Mouse (Mus musculus): ENCODE results near the gene Eif2b1. TPM values are rescaled to one million over a fixed set of nuclear protein-coding genes. Genes with fewer than 3 reads are reported as not detected.

Eif2b1 gene
- polyA plus RNA-seq, 1 experiment from 2014 or later = 72.9 TPM

DNA sequence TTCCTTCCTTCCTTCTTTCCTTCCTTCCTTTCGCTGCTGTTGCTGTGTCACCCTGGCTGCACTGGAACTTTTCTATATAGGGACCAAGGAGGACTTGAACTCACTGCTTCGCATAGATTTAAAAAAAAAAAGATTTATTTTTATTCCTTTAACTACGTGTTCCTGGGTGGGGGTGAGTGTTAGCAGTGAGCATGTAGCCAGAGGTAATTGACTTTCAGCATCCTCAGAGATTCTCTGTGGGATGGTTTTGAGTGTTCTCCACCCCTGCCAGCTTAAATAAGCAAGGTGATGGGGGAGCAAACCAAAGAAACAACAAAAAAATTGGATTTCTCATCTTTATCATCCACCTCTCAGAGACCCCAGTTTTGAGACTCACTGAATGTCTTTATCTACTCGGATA lies 39.0 kb downstream of the Eif2b1 start:
- Histone ChIP-seq H3K4me3 (ENCODE audit: low read depth, low read length) (peak overlapping the region; percentile 92), H3K9ac (ENCODE audit: low read depth, low read length) (peak overlapping the region; percentile 69), H3K27ac (ENCODE audit: low read depth, low read length) (peak overlapping the region; percentile 64; the same call in 1 of the 2 replicates), H3K27me3 (ENCODE audit: control insufficient read depth, insufficient read depth, low read length) (no peaks in the 10 kb centered on the region), H3K9me3 (replicated peaks; ENCODE audit: control insufficient read depth, low read length) (no peaks in the 10 kb centered on the region), H3K4me1 (ENCODE audit: control insufficient read depth, insufficient read depth, low read length) (peaks cover 7% of the 10 kb centered on the region), H3K36me3 (ENCODE audit: control insufficient read depth, insufficient read depth, low read length) (peaks cover 7% of the 10 kb centered on the region), H3K4me2 (peak overlapping the region; percentile 56)
- WGBS (ENCODE audit: insufficient replicate concordance) = 71% methylated on average over 4 of the region's 4 CpGs
- ATAC-seq (replicated peaks; ENCODE audit: insufficient number of reproducible peaks, low FRiP score, low TSS enrichment) = no peak

DNA sequence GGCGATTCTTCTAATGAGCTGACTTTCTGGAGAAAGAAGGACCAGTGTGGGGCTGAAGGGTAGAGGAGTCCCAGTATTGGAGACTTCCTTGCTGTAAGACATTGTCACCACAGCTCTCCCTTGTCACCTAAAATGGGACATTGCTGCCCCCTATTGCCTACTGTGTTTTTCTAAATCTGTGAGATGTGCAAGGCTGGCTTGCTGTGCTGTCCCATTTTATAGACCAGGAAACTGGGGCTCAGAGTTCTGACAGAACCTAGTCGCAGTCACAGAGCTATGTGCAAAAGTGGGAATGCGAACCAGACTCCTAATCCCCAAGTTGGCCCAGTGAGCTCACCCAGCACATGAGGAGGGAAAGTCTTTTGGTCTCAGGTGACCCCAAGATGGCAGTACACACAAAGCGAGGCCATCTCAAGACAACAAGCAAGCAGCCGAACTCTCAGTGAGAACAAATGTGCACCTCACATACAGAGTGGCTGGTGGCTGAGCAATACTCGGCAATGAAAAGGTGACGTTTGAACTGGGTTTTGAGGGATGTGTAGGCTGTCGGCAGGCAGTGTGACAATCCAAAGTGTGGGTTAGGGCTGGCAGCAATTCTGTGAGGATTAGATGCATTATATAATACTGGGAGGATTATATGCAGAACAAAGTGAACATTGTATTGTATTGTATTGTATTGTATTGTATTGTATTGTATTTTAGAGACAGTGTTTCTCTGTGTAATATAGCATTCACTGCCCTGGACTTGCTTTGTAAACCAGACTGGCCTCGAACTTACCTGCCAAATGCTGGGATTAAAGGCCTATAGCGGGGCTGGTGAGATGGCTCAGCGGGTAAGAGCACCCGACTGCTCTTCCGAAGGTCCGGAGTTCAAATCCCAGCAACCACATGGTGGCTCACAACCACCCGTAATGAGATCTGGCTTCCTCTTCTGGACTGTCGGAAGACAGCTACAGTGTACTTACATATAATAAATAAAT lies 39.8 kb downstream of the Eif2b1 start:
- no peak overlapping the region for H3K27ac ChIP-seq (ENCODE audit: low read depth, low read length)
- WGBS (ENCODE audit: insufficient replicate concordance) = 71% methylated on average over 15 of the region's 16 CpGs

DNA sequence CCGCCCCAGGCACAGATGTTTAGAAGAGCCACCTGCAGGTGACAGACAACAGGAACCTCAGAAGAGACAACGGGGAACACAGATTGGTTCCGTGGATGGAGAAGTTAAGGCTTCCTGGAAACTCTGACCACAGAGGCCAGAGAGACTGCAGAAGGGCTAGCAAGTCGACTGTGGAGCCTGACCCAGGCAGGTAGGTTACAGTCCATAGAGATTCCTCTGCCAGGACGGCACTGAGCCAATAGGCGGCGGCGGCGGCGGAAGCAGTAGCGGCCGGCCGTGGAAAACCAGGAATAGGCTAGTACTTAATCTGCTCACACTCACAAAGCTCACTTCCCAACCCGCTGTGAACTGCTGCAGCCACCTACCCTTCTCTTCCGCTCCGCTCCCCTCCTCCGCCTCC lies 42.2 kb downstream of the Eif2b1 start:
- Histone ChIP-seq H3K4me3 (ENCODE audit: low read depth, low read length) (peak overlapping the region; percentile 4), H3K27ac (ENCODE audit: low read depth, low read length) (peak overlapping the region; percentile 75), H3K27me3 (ENCODE audit: control insufficient read depth, insufficient read depth, low read length) (no peaks in the 10 kb centered on the region), H3K4me1 (ENCODE audit: control insufficient read depth, insufficient read depth, low read length) (peaks cover 9% of the 10 kb centered on the region), H3K4me2 (peak overlapping the region; percentile 51), H3K9ac (ENCODE audit: low read depth, low read length) (peak overlapping the region; percentile 63), H3K36me3 (ENCODE audit: control insufficient read depth, insufficient read depth, low read length) (no peaks in the 10 kb centered on the region), H3K9me3 (replicated peaks; ENCODE audit: control insufficient read depth, low read length) (no peaks in the 10 kb centered on the region)
- ATAC-seq (replicated peaks; ENCODE audit: insufficient number of reproducible peaks, low FRiP score, low TSS enrichment) = no peak
- 2% methylated on average over 17 of the region's 17 CpGs for WGBS (ENCODE audit: insufficient replicate concordance)

More for the DNA sequence above, 39.8 kb downstream of the Eif2b1 start:
- ATAC-seq (replicated peaks; ENCODE audit: insufficient number of reproducible peaks, low FRiP score, low TSS enrichment) = no peak
- Histone ChIP-seq H3K36me3 (ENCODE audit: control insufficient read depth, insufficient read depth, low read length) (peaks cover 3% of the 10 kb centered on the region; the same call in 1 of the 2 replicates), H3K9ac (ENCODE audit: low read depth, low read length) (no peak overlapping the region), H3K4me1 (ENCODE audit: control insufficient read depth, insufficient read depth, low read length) (peaks cover 9% of the 10 kb centered on the region), H3K27me3 (ENCODE audit: control insufficient read depth, insufficient read depth, low read length) (no peaks in the 10 kb centered on the region), H3K4me2 (no peak overlapping the region), H3K4me3 (ENCODE audit: low read depth, low read length) (no peak overlapping the region), H3K9me3 (replicated peaks; ENCODE audit: control insufficient read depth, low read length) (no peaks in the 10 kb centered on the region)

DNA sequence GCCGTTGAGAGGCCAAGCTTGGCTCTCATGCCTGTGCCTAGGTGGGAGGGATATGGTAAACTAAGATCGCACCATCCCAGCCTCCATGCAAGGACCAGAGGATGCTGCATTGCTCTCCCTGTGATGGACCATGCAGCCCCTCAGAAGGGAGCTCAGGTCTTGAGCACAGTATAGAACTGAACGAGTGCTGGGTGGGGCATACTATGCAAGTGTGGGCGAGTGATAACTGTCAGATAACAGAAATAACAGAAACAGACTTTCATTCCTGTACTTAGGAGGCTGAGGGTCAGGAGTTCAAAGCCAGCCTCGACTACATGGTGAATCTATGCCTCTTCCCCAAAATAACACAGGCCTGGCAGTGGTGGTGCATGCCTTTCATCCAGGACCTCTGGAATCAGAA lies 43.9 kb downstream of the Eif2b1 start:
- no peak for ATAC-seq (replicated peaks; ENCODE audit: insufficient number of reproducible peaks, low FRiP score, low TSS enrichment)
- H3K27me3 ChIP-seq (ENCODE audit: control insufficient read depth, insufficient read depth, low read length) = no peaks in the 10 kb centered on the region
- H3K36me3 ChIP-seq (ENCODE audit: control insufficient read depth, insufficient read depth, low read length) = no peaks in the 10 kb centered on the region
- no peak overlapping the region for H3K4me3 ChIP-seq (ENCODE audit: low read depth, low read length)
- H3K9ac ChIP-seq (ENCODE audit: low read depth, low read length) = no peak overlapping the region
- no peak overlapping the region for H3K27ac ChIP-seq (ENCODE audit: low read depth, low read length)
- 49% methylated on average over 5 of the region's 5 CpGs for WGBS (ENCODE audit: insufficient replicate concordance)
- H3K4me1 ChIP-seq (ENCODE audit: control insufficient read depth, insufficient read depth, low read length) = peaks cover 14% of the 10 kb centered on the region
- no peak overlapping the region for H3K4me2 ChIP-seq
- no peaks in the 10 kb centered on the region for H3K9me3 ChIP-seq (replicated peaks; ENCODE audit: control insufficient read depth, low read length)

DNA sequence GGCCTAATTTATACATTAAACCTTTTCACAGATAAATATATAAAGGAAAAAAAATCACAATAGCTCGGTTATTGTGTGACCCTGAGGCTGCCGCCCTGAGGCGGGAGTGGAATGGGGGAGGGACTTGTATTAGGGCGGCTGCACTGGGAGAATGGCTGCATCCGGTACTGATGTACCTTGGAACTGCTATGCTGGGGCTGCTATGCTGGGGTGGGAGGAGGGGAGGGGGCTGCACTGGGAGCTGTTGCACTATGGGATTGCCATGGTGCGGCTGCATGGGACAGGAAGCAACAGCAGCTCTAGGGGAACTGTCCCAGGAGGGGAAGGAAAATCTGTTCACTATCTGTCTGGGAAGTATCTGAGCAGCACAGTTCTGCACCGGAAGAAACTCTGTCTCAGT lies 46.5 kb downstream of the Eif2b1 start:
- H3K4me3 ChIP-seq (ENCODE audit: low read depth, low read length) = no peak overlapping the region
- 32% methylated on average over 7 of the region's 7 CpGs for WGBS (ENCODE audit: insufficient replicate concordance)
- ATAC-seq (replicated peaks; ENCODE audit: insufficient number of reproducible peaks, low FRiP score, low TSS enrichment) = 0 out of 2 replicates have a peak, but pooled peaks have one; percentile 24
- H3K9ac ChIP-seq (ENCODE audit: low read depth, low read length) = no peak overlapping the region
- H3K27ac ChIP-seq (ENCODE audit: low read depth, low read length) = peak overlapping the region; percentile 89
- no peaks in the 10 kb centered on the region for H3K27me3 ChIP-seq (ENCODE audit: control insufficient read depth, insufficient read depth, low read length)
- no peaks in the 10 kb centered on the region for H3K36me3 ChIP-seq (ENCODE audit: control insufficient read depth, insufficient read depth, low read length)
- no peaks in the 10 kb centered on the region for H3K9me3 ChIP-seq (replicated peaks; ENCODE audit: control insufficient read depth, low read length)
- H3K4me2 ChIP-seq = no peak overlapping the region
- peaks cover 30% of the 10 kb centered on the region for H3K4me1 ChIP-seq (ENCODE audit: control insufficient read depth, insufficient read depth, low read length)

DNA sequence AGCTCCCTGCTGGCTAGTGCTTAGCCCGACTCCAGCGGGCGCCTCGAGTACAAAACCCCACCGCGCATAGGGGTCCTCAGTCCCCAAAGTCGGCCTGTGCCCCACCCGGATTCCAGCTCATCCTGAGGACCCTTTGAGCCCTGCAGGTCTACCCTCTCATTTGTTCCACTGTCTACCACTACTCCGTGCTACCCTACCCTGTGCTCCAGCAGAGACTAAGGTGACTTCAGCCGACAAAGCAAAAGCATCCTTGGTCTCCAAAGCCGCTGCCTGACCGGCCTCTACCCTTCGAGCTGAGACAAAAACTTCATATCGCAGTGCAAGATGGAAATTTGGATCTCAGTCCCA lies 47.4 kb downstream of the Eif2b1 start:
- ATAC-seq (replicated peaks; ENCODE audit: insufficient number of reproducible peaks, low FRiP score, low TSS enrichment) = no peak
- H3K9ac ChIP-seq (ENCODE audit: low read depth, low read length) = peak overlapping the region; percentile 90
- no peaks in the 10 kb centered on the region for H3K36me3 ChIP-seq (ENCODE audit: control insufficient read depth, insufficient read depth, low read length)
- no peaks in the 10 kb centered on the region for H3K27me3 ChIP-seq (ENCODE audit: control insufficient read depth, insufficient read depth, low read length)
- peak overlapping the region; percentile 70 for H3K4me2 ChIP-seq
- no peaks in the 10 kb centered on the region for H3K9me3 ChIP-seq (replicated peaks; ENCODE audit: control insufficient read depth, low read length)
- H3K27ac ChIP-seq (ENCODE audit: low read depth, low read length) = peak overlapping the region; percentile 89
- peaks cover 30% of the 10 kb centered on the region for H3K4me1 ChIP-seq (ENCODE audit: control insufficient read depth, insufficient read depth, low read length)
- H3K4me3 ChIP-seq (ENCODE audit: low read depth, low read length) = peak overlapping the region; percentile 86
- 13% methylated on average over 13 of the region's 14 CpGs for WGBS (ENCODE audit: insufficient replicate concordance)

DNA sequence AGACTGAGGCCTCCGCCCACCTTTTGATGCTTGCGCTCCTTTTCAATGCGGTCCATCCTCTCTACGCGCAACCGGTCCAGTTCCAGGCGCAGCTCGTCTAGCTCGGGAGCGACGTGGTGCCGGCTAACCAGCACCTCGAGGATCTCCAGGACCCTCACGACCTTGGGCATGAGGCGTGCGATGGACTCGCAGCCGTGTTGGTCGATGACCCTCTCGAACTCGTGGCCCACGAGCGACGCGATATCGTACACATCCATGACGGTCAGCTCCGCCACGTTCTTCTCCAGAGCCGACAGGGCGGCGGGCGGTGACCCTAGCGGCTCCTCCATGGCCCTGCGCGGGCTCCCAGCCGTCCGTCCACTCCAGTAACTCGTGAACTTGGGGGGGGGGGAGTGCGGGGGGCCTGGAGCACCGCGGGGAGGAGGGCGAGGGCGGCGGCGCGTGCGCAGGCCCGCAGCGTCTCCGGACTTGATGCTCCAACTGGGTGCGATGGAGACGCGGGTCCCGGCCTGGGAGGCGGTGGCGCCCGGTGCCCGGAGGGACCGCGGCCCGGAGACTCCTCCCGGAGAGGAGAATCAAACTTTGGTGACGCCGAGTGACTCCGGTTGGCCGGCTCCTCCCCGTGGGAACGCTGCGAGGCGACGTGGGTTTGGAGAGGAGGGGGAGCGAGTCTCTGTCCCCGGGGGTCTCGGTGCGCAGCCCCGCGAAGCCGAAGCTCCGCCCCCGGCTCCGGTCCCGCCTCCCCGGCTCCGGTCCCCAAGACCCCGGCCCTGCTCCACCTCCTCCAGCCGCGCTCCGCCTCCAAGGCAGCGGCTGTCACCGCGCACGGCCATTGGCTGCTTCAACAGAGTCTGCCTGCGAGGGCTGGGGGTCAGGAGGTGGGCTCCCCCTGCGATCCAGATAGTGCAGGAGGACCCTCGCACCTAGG lies 48.0 kb downstream of the Eif2b1 start, which contains the start of gene Rilpl1:
TSS of gene Rilpl1 (minus strand) at position 737 of the 928 bp plus-strand sequence.
- Histone ChIP-seq H3K4me2 (peak within 1 kb of the TSS; percentile 70), H3K9ac (ENCODE audit: low read depth, low read length) (peak within 1 kb of the TSS; percentile 90), H3K9me3 (replicated peaks; ENCODE audit: control insufficient read depth, low read length) (no peaks in the 10 kb centered on the region), H3K4me1 (ENCODE audit: control insufficient read depth, insufficient read depth, low read length) (peaks cover 30% of the 10 kb centered on the region), H3K27ac (ENCODE audit: low read depth, low read length) (peak within 1 kb of the TSS; percentile 89), H3K4me3 (ENCODE audit: low read depth, low read length) (peak within 1 kb of the TSS; percentile 86), H3K36me3 (ENCODE audit: control insufficient read depth, insufficient read depth, low read length) (no peaks in the 10 kb centered on the region), H3K27me3 (ENCODE audit: control insufficient read depth, insufficient read depth, low read length) (no peaks in the 10 kb centered on the region)
- ATAC-seq (replicated peaks; ENCODE audit: insufficient number of reproducible peaks, low FRiP score, low TSS enrichment) = peak; percentile 78
- WGBS (ENCODE audit: insufficient replicate concordance) = under 1% methylated on average over 86 of the region's 96 CpGs

DNA sequence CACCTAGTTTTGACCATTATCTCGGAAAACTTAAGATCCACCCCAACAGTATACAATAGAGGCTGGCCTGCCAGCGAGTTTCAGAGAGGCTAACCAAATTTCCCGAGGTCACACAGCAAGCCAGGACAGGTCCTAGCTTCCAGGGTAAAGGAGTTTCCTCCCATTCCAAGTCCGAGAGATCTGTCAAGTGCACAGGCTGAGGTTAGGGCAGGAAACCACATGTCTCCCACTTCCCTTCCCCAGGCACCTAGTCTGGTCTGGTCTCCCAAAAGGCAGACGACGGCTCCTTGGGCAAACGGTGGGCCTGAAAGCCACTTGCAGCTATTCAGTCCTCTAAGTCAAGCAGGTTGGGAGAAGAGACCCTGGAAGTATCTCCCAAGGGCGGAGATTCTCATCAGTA lies 49.2 kb downstream of the Eif2b1 start:
- H3K36me3 ChIP-seq (ENCODE audit: control insufficient read depth, insufficient read depth, low read length) = no peaks in the 10 kb centered on the region
- peaks cover 27% of the 10 kb centered on the region for H3K4me1 ChIP-seq (ENCODE audit: control insufficient read depth, insufficient read depth, low read length)
- ATAC-seq (replicated peaks; ENCODE audit: insufficient number of reproducible peaks, low FRiP score, low TSS enrichment) = no peak
- peak overlapping the region; percentile 90 for H3K9ac ChIP-seq (ENCODE audit: low read depth, low read length)
- H3K9me3 ChIP-seq (replicated peaks; ENCODE audit: control insufficient read depth, low read length) = no peaks in the 10 kb centered on the region
- H3K4me3 ChIP-seq (ENCODE audit: low read depth, low read length) = peak overlapping the region; percentile 86
- peak overlapping the region; percentile 15; the same call in 1 of the 2 replicates for H3K27ac ChIP-seq (ENCODE audit: low read depth, low read length)
- no peaks in the 10 kb centered on the region for H3K27me3 ChIP-seq (ENCODE audit: control insufficient read depth, insufficient read depth, low read length)
- peak overlapping the region; percentile 70 for H3K4me2 ChIP-seq
- WGBS (ENCODE audit: insufficient replicate concordance) = 40% methylated on average over 8 of the region's 8 CpGs

Measured in heart, embryonic 11.5 days (tissue).